In genomic region chr16:70319388-70319787, GRCm38 (mm10) we compare ENCODE assay signal across 20 mouse cellular contexts.
"Had no signal": no experiment of that assay in that cellular context is flagged by ENCODE, and none has a peak within 500 bp of the region (broad histone marks: within the 10 kb centered on the region; RNA-seq: fewer than 3 reads in every experiment).

No protein-coding gene starts in this region.

- H3K27me3 ChIP-seq: limb, embryonic 12.5 days; limb, embryonic 15.5 days; liver, embryonic 12.5 days; liver, embryonic 15.5 days; midbrain, embryonic 12.5 days; neural tube, embryonic 13.5 days; stomach, embryonic 15.5 days had no signal

- H3K9ac ChIP-seq: limb, embryonic 12.5 days; limb, embryonic 15.5 days; liver, embryonic 12.5 days; liver, embryonic 15.5 days; midbrain, embryonic 12.5 days; neural tube, embryonic 13.5 days; stomach, embryonic 15.5 days had no signal

- DNase-seq: kidney, postnatal 14 days; kidney, postnatal 4 days; left cerebral cortex, postnatal 4 days; lung, adult 2 months; lung, postnatal 14 days; lung, postnatal 4 days; retina, postnatal 1 day; right cerebral cortex, postnatal 25 days; spleen, adult 18-20 months; thymus, adult 18-20 months; thymus, postnatal 36 days had no signal

- H3K36me3 ChIP-seq: limb, embryonic 12.5 days; limb, embryonic 15.5 days; liver, embryonic 12.5 days; liver, embryonic 15.5 days; midbrain, embryonic 12.5 days; neural tube, embryonic 13.5 days; stomach, embryonic 15.5 days had no signal

- ATAC-seq: liver, embryonic 12.5 days; midbrain, embryonic 16.5 days had no signal

- H3K27ac ChIP-seq: limb, embryonic 12.5 days; limb, embryonic 15.5 days; liver, embryonic 12.5 days; liver, embryonic 15.5 days; midbrain, embryonic 12.5 days; neural tube, embryonic 13.5 days; stomach, embryonic 15.5 days had no signal

- H3K4me1 ChIP-seq: limb, embryonic 12.5 days; limb, embryonic 15.5 days; liver, embryonic 12.5 days; liver, embryonic 15.5 days; neural tube, embryonic 13.5 days; stomach, embryonic 15.5 days had no signal

- H3K9me3 ChIP-seq: limb, embryonic 12.5 days; limb, embryonic 15.5 days; liver, embryonic 12.5 days; liver, embryonic 15.5 days; midbrain, embryonic 12.5 days; neural tube, embryonic 13.5 days; stomach, embryonic 15.5 days had no signal

- H3K4me3 ChIP-seq: limb, embryonic 12.5 days; limb, embryonic 15.5 days; liver, embryonic 12.5 days; liver, embryonic 15.5 days; midbrain, embryonic 12.5 days; myocyte; neural tube, embryonic 13.5 days; stomach, embryonic 15.5 days had no signal

- H3K4me2 ChIP-seq: limb, embryonic 12.5 days; limb, embryonic 15.5 days; liver, embryonic 12.5 days; liver, embryonic 15.5 days; midbrain, embryonic 12.5 days; neural tube, embryonic 13.5 days; stomach, embryonic 15.5 days had no signal
